Mouse (Mus musculus) forebrain, embryonic 10.5 days (tissue): ENCODE measurements at regions not wholly inside any gene's neighbourhood (a gene's known extent, or its start where the extent isn't known, plus 50 kb on each side); places are given as distances from the start of the nearest gene placed in this dataset.

Experiments used
- DNase-seq: peaks from one replicate; pipeline ENCODE4 v3.0.0-alpha.2; 2017; ENCODE audit warnings: low spot score; ENCODE audit errors: extremely low spot score
- H3K27ac ChIP-seq: fragments of 300-500 bp; sonication (generic); 2 replicates; pipeline ENCODE4 v1.5.1; 2016; ENCODE audit warnings: mild to moderate bottlenecking
- H3K27me3 ChIP-seq: fragments of 300-500 bp; sonication (generic); 2 replicates; pipeline ENCODE4 v1.6.1; 2016; ENCODE audit warnings: mild to moderate bottlenecking; ENCODE audit not compliant: poor library complexity, severe bottlenecking
- H3K36me3 ChIP-seq: fragments of 300-500 bp; sonication (generic); replicated peaks from 2 replicates; pipeline ENCODE4 v1.6.1; 2016; ENCODE audit warnings: mild to moderate bottlenecking, moderate library complexity
- H3K4me1 ChIP-seq: fragments of 300-500 bp; sonication (generic); 2 replicates; pipeline ENCODE4 v1.6.1; 2016
- H3K4me3 ChIP-seq: fragments of 300-500 bp; sonication (generic); 2 replicates; pipeline ENCODE4 v1.5.1; 2016; ENCODE audit warnings: mild to moderate bottlenecking, moderate library complexity
- H3K9me3 ChIP-seq: fragments of 300-500 bp; sonication (generic); 2 replicates; pipeline ENCODE4 v1.6.1; 2016; ENCODE audit warnings: mild to moderate bottlenecking, moderate library complexity
- WGBS: fragments of 180-500 bp; shearing (Covaris S2); methylation state at CpG from one replicate; pipeline ENCODE4 v1.1.7; 2016; 5-methylcytosine and 5-hydroxymethylcytosine counted together

- Histone ChIP-seq H3K36me3 (no peaks in the 10 kb centered on the region), H3K27me3 (no peaks in the 10 kb centered on the region), H3K27ac (no peak overlapping the region), H3K4me1 (peaks cover 9% of the 10 kb centered on the region), H3K9me3 (no peaks in the 10 kb centered on the region), H3K4me3 (no peak overlapping the region)
- WGBS, result 81% methylated on average over 17 of the region's 17 CpGs
- no peak for DNase-seq
Observed at GRCm38 (mm10) chr16:87783561-87784304, 85.0 kb downstream of the Bach1 start.

DNA sequence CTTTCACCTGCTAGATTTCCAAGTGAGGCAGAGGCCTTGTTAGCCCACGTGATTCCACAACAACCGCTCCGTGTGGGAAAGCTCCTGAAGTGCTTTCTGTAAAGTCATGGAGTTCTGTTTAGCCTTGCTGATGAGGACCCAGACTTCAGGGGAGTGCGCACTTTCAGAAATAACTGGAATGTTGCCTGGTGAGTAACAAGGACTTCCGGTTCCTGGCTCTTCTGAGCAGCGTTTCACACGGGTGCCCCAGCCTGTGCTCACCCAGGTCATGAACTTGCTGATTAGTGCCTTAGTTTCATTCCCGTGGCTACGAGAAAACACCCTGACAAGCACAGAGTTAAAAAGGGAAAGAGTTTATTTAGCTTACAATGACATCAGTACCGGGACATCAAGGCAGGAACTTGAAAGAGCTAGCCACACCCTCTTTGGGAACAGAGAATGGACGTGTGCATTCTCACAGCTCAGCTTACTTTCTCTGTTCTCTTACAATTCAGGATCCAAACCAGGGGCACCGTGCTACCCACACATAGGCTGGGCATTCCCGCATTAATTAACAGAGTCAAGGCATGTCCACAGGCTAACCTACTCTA is 85.8 kb downstream of the Bach1 start:
- Histone ChIP-seq H3K4me1 (peaks cover 9% of the 10 kb centered on the region), H3K9me3 (no peaks in the 10 kb centered on the region), H3K27me3 (no peaks in the 10 kb centered on the region), H3K27ac (peak overlapping the region; percentile 35; the same call in 1 of the 2 replicates), H3K36me3 (no peaks in the 10 kb centered on the region), H3K4me3 (no peak overlapping the region)
- no peak for DNase-seq
- WGBS, result 65% methylated on average over 13 of the region's 13 CpGs

GRCm38 (mm10) chr16:87789539-87789938 is 90.8 kb downstream of the Bach1 start:
- Histone ChIP-seq H3K4me3 (no peak overlapping the region), H3K27me3 (no peaks in the 10 kb centered on the region), H3K9me3 (no peaks in the 10 kb centered on the region), H3K36me3 (no peaks in the 10 kb centered on the region), H3K27ac (no peak overlapping the region), H3K4me1 (peaks cover 6% of the 10 kb centered on the region)
- no peak for DNase-seq
- WGBS, result 93% methylated on average over 10 of the region's 10 CpGs

GRCm38 (mm10) chr16:87789957-87790356 is 91.2 kb downstream of the Bach1 start:
- no peaks in the 10 kb centered on the region for H3K9me3 ChIP-seq
- H3K4me1 ChIP-seq, result peaks cover 2% of the 10 kb centered on the region; the same call in 1 of the 2 replicates
- WGBS, result 91% methylated on average over 6 of the region's 6 CpGs
- no peak overlapping the region for H3K4me3 ChIP-seq
- no peak overlapping the region for H3K27ac ChIP-seq
- no peaks in the 10 kb centered on the region for H3K27me3 ChIP-seq
- no peaks in the 10 kb centered on the region for H3K36me3 ChIP-seq
- DNase-seq, result no peak

DNA sequence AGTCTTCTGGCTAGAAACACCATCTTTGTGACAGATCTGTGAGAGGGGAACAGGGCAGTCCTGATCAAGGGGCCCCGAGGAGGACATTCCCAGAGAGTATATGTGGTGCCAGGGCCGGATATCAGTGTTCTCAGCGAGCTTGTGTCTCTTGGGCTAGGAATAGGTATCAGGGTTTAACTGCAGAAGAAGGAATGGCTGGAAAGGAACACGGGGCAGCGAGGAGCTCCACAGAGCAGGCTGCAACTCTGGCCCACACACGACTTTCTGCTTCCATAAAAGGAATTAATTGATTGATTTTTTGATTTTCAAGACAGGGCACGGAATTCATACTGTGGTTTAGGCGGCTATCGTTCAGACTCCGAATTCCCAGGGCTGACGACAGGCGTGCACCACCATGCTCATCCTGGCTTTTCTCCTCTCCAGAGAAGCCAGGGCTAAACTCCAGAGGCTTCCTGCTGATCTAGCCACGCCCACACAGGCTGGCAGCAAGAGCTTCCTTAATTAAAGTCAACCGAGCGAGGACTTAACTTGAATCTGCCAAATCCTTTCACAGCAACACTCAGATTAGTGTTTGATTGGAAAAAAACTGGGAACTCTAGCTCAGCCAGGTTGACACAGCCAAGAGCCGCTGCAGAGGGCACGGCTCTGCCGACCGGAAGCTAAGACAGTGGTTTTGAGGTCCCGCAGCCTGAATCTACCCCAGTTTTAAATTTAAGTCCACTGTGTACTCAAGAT is 97.9 kb downstream of the Bach1 start:
- WGBS, result 5% methylated on average over 20 of the region's 20 CpGs
- H3K27ac ChIP-seq, result peak overlapping the region; percentile 53; the same call in 1 of the 2 replicates

GRCm38 (mm10) chr16:87802317-87802716 is 103.6 kb downstream of the Bach1 start:
- Histone ChIP-seq H3K27ac (no peak overlapping the region), H3K4me1 (peaks cover 10% of the 10 kb centered on the region), H3K9me3 (no peaks in the 10 kb centered on the region), H3K36me3 (no peaks in the 10 kb centered on the region), H3K27me3 (peaks cover 15% of the 10 kb centered on the region), H3K4me3 (no peak overlapping the region)
- 93% methylated on average over 4 of the region's 4 CpGs for WGBS
- DNase-seq, result no peak

More for the DNA sequence above, 97.9 kb downstream of the Bach1 start:
- peaks cover 20% of the 10 kb centered on the region for H3K4me1 ChIP-seq
- H3K27me3 ChIP-seq, result peaks cover 30% of the 10 kb centered on the region
- H3K4me3 ChIP-seq, result peak overlapping the region; percentile 45
- no peaks in the 10 kb centered on the region for H3K36me3 ChIP-seq
- no peaks in the 10 kb centered on the region for H3K9me3 ChIP-seq
- peak; percentile 57 for DNase-seq

- WGBS, result 72% methylated on average over 8 of the region's 8 CpGs
- H3K4me3 ChIP-seq, result no peak overlapping the region
Observed at GRCm38 (mm10) chr16:87817590-87817989, 118.8 kb downstream of the Bach1 start.

DNA sequence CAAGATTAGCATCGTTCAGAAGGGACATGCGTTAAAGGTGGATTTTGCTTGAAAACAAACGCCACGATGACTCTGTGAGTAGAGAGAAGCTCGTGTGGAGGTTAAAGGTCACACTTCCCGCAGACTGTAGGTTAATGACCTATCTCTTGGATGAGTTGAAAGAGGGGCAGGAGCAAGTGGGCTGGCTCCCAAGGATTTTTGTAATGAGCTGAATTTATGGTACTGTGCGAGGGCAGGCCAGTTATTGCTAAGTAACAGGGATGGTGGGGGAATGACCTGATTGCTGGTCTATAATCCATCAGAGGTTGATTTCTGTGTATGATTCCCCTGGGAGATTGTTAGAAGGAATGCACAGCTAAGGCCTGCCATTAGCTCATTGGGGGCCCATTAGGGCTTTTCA is 135.6 kb downstream of the Bach1 start:
- DNase-seq, result no peak
- 72% methylated on average over 7 of the region's 7 CpGs for WGBS
- H3K9me3 ChIP-seq, result no peaks in the 10 kb centered on the region
- H3K4me1 ChIP-seq, result 0 out of 2 replicates have a peak, but pooled peaks cover 5% of the 10 kb centered on the region
- no peak overlapping the region for H3K4me3 ChIP-seq
- no peak overlapping the region for H3K27ac ChIP-seq
- no peaks in the 10 kb centered on the region for H3K27me3 ChIP-seq
- no peaks in the 10 kb centered on the region for H3K36me3 ChIP-seq

More at GRCm38 (mm10) chr16:87817590-87817989, 118.8 kb downstream of the Bach1 start:
- Histone ChIP-seq H3K27ac (no peak overlapping the region), H3K27me3 (no peaks in the 10 kb centered on the region), H3K36me3 (no peaks in the 10 kb centered on the region), H3K9me3 (no peaks in the 10 kb centered on the region), H3K4me1 (no peaks in the 10 kb centered on the region)
- no peak for DNase-seq

DNA sequence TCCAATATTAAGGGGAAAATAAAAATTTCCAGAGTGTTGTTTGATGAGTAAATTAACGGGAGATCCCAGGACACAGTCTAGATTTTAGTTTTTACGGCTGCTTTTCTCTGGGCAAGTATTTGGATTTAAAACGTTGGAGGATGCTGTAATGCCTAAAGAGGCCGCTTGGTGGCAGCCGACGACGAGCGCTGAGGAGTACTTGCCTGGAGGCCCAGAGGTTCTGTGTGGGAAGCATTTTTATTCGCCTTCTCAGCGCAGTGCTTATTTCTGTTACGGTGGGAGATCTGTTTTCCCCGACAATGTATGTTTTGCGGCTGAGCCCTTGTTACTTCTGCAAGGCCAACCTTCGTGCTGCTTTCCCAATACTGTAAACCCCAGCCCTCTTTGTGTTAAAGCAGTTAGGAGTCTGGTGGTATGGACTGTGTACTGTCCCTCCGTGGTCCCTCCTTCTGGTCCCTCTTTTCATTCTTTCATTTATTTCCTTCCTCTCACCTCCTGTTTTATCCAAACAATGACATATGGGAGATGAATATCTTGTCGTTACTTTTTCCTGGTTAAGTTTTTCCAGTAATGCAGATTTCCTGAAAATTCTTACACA is 142.3 kb downstream of the Bach1 start:
- H3K4me3 ChIP-seq, result no peak overlapping the region
- 23% methylated on average over 16 of the region's 16 CpGs for WGBS
- H3K4me1 ChIP-seq, result no peaks in the 10 kb centered on the region
- no peaks in the 10 kb centered on the region for H3K36me3 ChIP-seq
- DNase-seq, result peak; percentile 72
- H3K9me3 ChIP-seq, result no peaks in the 10 kb centered on the region
- no peak overlapping the region for H3K27ac ChIP-seq
- H3K27me3 ChIP-seq, result no peaks in the 10 kb centered on the region
